In the genomic region with DNA sequence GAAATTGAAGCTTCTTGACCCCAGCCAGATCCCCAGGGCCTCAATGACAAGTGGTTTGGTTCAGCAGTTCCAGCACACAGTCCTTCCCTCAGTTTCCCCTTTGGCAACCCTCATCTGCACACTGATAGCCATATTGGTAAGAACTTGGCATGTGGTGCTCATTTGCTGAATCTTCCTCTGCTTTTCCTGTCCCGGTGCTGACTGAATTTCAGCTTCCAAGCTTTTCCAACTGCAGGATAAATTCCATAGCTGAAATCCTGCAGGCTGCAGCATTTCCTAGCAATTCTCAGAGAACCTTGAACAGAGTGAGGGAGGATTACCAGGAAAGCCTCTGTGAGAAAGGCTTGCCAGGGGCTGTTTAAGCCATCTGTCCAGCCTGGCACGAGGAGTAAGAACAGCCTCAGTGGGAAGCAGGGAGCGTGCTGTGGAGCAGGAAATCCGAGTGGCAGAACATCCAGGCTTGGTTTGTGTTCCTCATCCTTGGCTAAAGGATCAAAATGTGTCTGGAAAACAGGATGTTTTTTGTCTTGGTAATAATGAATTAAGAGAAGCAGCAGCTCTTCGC, we compare ENCODE assay signal across 10 mouse cellular contexts. TPM values are rescaled to one million over a fixed set of nuclear protein-coding genes. Genes with fewer than 3 reads are reported as not detected.
DNase-seq lines count a peak whose midpoint lies in the region; ATAC-seq and TF ChIP-seq lines count a peak whose summit lies in the region.
"Had no signal": no experiment of that assay in that cellular context is flagged by ENCODE, and none has a peak within 500 bp of the region (broad histone marks: within the 10 kb centered on the region; RNA-seq: fewer than 3 reads in every experiment).

No protein-coding gene starts in this region.

- intact Hi-C loops in heart, postnatal 25 days (cut with DNase I), result loop anchor here (5.0 kb wide), 1 partner anchor 35 kb away; no protein-coding TSS in a partner anchor
- intact Hi-C loops in left cerebral cortex, postnatal 10 days (cut with DNase I), result no loop called here

- ATAC-seq in intestine, embryonic 14.5 days (replicated peaks; ENCODE audit: low FRiP score, low TSS enrichment, low read depth), result no peak
- no peak for ATAC-seq in intestine, postnatal 0 days

- no peaks in the 10 kb centered on the region for H3K4me1 ChIP-seq in intestine, embryonic 14.5 days (replicated peaks; ENCODE audit: control insufficient read depth, insufficient read depth, low read length)
- no peaks in the 10 kb centered on the region for H3K4me1 ChIP-seq in intestine, postnatal 0 days (replicated peaks; ENCODE audit: control insufficient read depth, insufficient read depth, low read length)

- TF ChIP-seq CTCF in intestine, postnatal 0 days (IDR thresholded peaks at IDR 0.05; ENCODE audit: low read depth), result no peak

- DNase-seq in intestine, embryonic 14.5 days (ENCODE audit: low spot score), result no peak
- DNase-seq in cerebellum, postnatal 25 days, result peak; percentile 94 to 95
- DNase-seq in heart, postnatal 25 days (ENCODE audit: low spot score), result peak; percentile 40
- DNase-seq in left cerebral cortex, postnatal 10 days (ENCODE audit: extremely low spot score in 1 of 2, low spot score in 2 of 2), result peak; percentile 64 to 82
- no peak for DNase-seq in spleen, postnatal 14 days (ENCODE audit: low spot score in 2 of 2)
- no peak for DNase-seq in retina, embryonic 14.5 days (ENCODE audit: low spot score)
- no peak for DNase-seq in urinary bladder, postnatal 10 days (ENCODE audit: low spot score)

- no peak overlapping the region for H3K9ac ChIP-seq in intestine, embryonic 14.5 days (ENCODE audit: low read length)
- H3K9ac ChIP-seq in intestine, postnatal 0 days (ENCODE audit: low read depth, low read length), result no peak overlapping the region

- no peak overlapping the region for H3K4me2 ChIP-seq in intestine, embryonic 14.5 days (ENCODE audit: low read length)
- no peak overlapping the region for H3K4me2 ChIP-seq in intestine, postnatal 0 days (replicated peaks; ENCODE audit: low read depth)

- peak overlapping the region; percentile 3; the same call in 1 of the 2 replicates for H3K27ac ChIP-seq in intestine, embryonic 14.5 days (ENCODE audit: low read depth)
- no peak overlapping the region for H3K27ac ChIP-seq in intestine, postnatal 0 days (ENCODE audit: low read depth, low read length)

- H3K27me3 ChIP-seq in intestine, embryonic 14.5 days (replicated peaks; ENCODE audit: control insufficient read depth, insufficient read depth, low read length), result no peaks in the 10 kb centered on the region
- no peaks in the 10 kb centered on the region for H3K27me3 ChIP-seq in intestine, postnatal 0 days (replicated peaks; ENCODE audit: control insufficient read depth, insufficient read depth, low read length)
- H3K27me3 ChIP-seq: CH12.LX had no signal

- H3K36me3 ChIP-seq in intestine, embryonic 14.5 days (ENCODE audit: control insufficient read depth, insufficient read depth, low read length), result peaks cover 96% of the 10 kb centered on the region
- H3K36me3 ChIP-seq in intestine, postnatal 0 days (ENCODE audit: control insufficient read depth, insufficient read depth), result peaks cover 67% of the 10 kb centered on the region

- no peaks in the 10 kb centered on the region for H3K9me3 ChIP-seq in intestine, embryonic 14.5 days (ENCODE audit: control insufficient read depth, low read length)
- no peaks in the 10 kb centered on the region for H3K9me3 ChIP-seq in intestine, postnatal 0 days (ENCODE audit: control insufficient read depth)

- 84% methylated on average over 5 of the region's 5 CpGs for WGBS in intestine, embryonic 14.5 days
- 71% methylated on average over 5 of the region's 5 CpGs for WGBS in intestine, postnatal 0 days

- no peak overlapping the region for H3K4me3 ChIP-seq in intestine, embryonic 14.5 days (ENCODE audit: low read depth, low read length)
- no peak overlapping the region for H3K4me3 ChIP-seq in intestine, postnatal 0 days (ENCODE audit: low read depth, low read length)

RNA-seq across cellular contexts. Expression of a gene that starts 12.9 kb away (rescaled TPM):
- 386 and 389 TPM in 2 replicates for polyA plus RNA-seq in intestine, embryonic 14.5 days (2014; fragmentation: Nextera tagmentation; extraction: Ambion mirVana)
- polyA plus RNA-seq in intestine, postnatal 0 days (2015; fragmentation: Nextera tagmentation; extraction: Ambion mirVana), result 517 and 549 TPM in 2 replicates
- 100 to 1,000 TPM; 521 to 565 TPM for total RNA-seq in heart, postnatal 25 days (2021)
- total RNA-seq in left cerebral cortex, postnatal 10 days (2021), result 100 to 1,000 TPM; 254 to 277 TPM

RNA-seq across cellular contexts. Expression of a gene that starts 15.5 kb away (rescaled TPM):
- polyA plus RNA-seq in intestine, embryonic 14.5 days (2014; fragmentation: Nextera tagmentation; extraction: Ambion mirVana), result 46.2 and 48.6 TPM in 2 replicates
- polyA plus RNA-seq in intestine, postnatal 0 days (2015; fragmentation: Nextera tagmentation; extraction: Ambion mirVana), result 14.5 and 15.7 TPM in 2 replicates
- 1 to 10 TPM; 4.8 to 5.4 TPM for total RNA-seq in heart, postnatal 25 days (2021)
- total RNA-seq in left cerebral cortex, postnatal 10 days (2021), result 10 to 100 TPM in 1 of 2 experiments, 1 to 10 TPM in 1; 9.5 to 12.2 TPM

RNA-seq across cellular contexts. Expression of a gene that starts 30.6 kb away (rescaled TPM):
- 0.23 and 0.41 TPM in 2 replicates for polyA plus RNA-seq in intestine, embryonic 14.5 days (2014; fragmentation: Nextera tagmentation; extraction: Ambion mirVana)
- polyA plus RNA-seq in intestine, postnatal 0 days (2015; fragmentation: Nextera tagmentation; extraction: Ambion mirVana), result 1.6 and 2.4 TPM in 2 replicates
- 10 to 100 TPM; 32.7 to 44.2 TPM for total RNA-seq in heart, postnatal 25 days (2021)
- 1 to 10 TPM; 4.7 to 8.4 TPM for total RNA-seq in left cerebral cortex, postnatal 10 days (2021)
- total RNA-seq: CH12.LX; common myeloid progenitor, adult 5-6 weeks had no signal

RNA-seq across cellular contexts. Expression of a gene that starts 54.8 kb away (rescaled TPM):
- 5.4 and 5.9 TPM in 2 replicates for polyA plus RNA-seq in intestine, embryonic 14.5 days (2014; fragmentation: Nextera tagmentation; extraction: Ambion mirVana)
- polyA plus RNA-seq in intestine, postnatal 0 days (2015; fragmentation: Nextera tagmentation; extraction: Ambion mirVana), result 1.4 TPM in 2 replicates
- 1 to 10 TPM; 3.6 to 4.0 TPM for total RNA-seq in heart, postnatal 25 days (2021)
- total RNA-seq in left cerebral cortex, postnatal 10 days (2021), result 1 to 10 TPM; 7.4 to 7.6 TPM

RNA-seq across cellular contexts. Expression of a gene that starts 55.1 kb away (rescaled TPM):
- 2.1 and 3.4 TPM in 2 replicates for polyA plus RNA-seq in intestine, embryonic 14.5 days (2014; fragmentation: Nextera tagmentation; extraction: Ambion mirVana)
- 0.41 and 0.48 TPM in 2 replicates for polyA plus RNA-seq in intestine, postnatal 0 days (2015; fragmentation: Nextera tagmentation; extraction: Ambion mirVana)
- under 1 TPM; 0.61 to 0.65 TPM for total RNA-seq in heart, postnatal 25 days (2021)
- 10 to 100 TPM in 1 of 2 experiments, 1 to 10 TPM in 1; 9.7 to 12.0 TPM for total RNA-seq in left cerebral cortex, postnatal 10 days (2021)
- total RNA-seq: common myeloid progenitor, adult 5-6 weeks had no signal

Comparison
In these comparisons a context has a peak if more than half of its experiments do, and no peak if none do; other contexts are left out.
1. DNase-seq: peak in cerebellum, postnatal 25 days (2 of 2), heart, postnatal 25 days (single experiment) and left cerebral cortex, postnatal 10 days (2 of 2); none in intestine, embryonic 14.5 days (single experiment), spleen, postnatal 14 days (0 of 2), retina, embryonic 14.5 days (single experiment) and urinary bladder, postnatal 10 days (single experiment).